Mouse (Mus musculus) intestine, embryonic 14.5 days (tissue): ENCODE results near the gene Piezo1. TPM values are rescaled to one million over a fixed set of nuclear protein-coding genes. Genes with fewer than 3 reads are reported as not detected.
A peak's percentile ranks its signal among the peaks of the same experiment; 100 is the strongest.

Experiments used
- ATAC-seq: fragments of 200-750 bp; cut with Nextera tagmentation; replicated peaks from 2 replicates; pipeline ENCODE4 v1.8.0; 2017; ENCODE audit warnings: low read depth, moderate number of reproducible peaks, moderate TSS enrichment, moderate library complexity; ENCODE audit not compliant: low FRiP score, low TSS enrichment
- DNase-seq: peaks from one replicate; pipeline ENCODE4 v3.0.0-alpha.2; 2018; ENCODE audit warnings: low spot score
- H3K27ac ChIP-seq: fragments of 300-500 bp; sonication (generic); 2 replicates; pipeline ENCODE4 v1.5.1; 2014; ENCODE audit warnings: low read depth, mild to moderate bottlenecking, control low read depth
- H3K27me3 ChIP-seq: fragments of 300-500 bp; sonication (generic); replicated peaks from 2 replicates; pipeline ENCODE4 v1.6.1; 2014; ENCODE audit warnings: low read length, control low read depth; ENCODE audit not compliant: control insufficient read depth, insufficient read depth
- H3K36me3 ChIP-seq: fragments of 300-500 bp; sonication (generic); 2 replicates; pipeline ENCODE4 v1.6.1; 2014; ENCODE audit warnings: low read length, control low read depth; ENCODE audit not compliant: control insufficient read depth, insufficient read depth
- H3K4me1 ChIP-seq: fragments of 300-500 bp; sonication (generic); replicated peaks from 2 replicates; pipeline ENCODE4 v1.6.1; 2014; ENCODE audit warnings: low read length, control low read depth, mixed read lengths; ENCODE audit not compliant: control insufficient read depth, insufficient read depth
- H3K4me2 ChIP-seq: fragments of 300-500 bp; sonication (generic); 2 replicates; pipeline ENCODE4 v1.6.1; 2014; ENCODE audit warnings: low read length
- H3K4me3 ChIP-seq: fragments of 300-500 bp; sonication (generic); 2 replicates; pipeline ENCODE4 v1.5.1; 2014; ENCODE audit warnings: low read depth, low read length, control low read depth, mixed read lengths
- H3K9ac ChIP-seq: fragments of 300-500 bp; sonication (generic); 2 replicates; pipeline ENCODE4 v1.6.1; 2014; ENCODE audit warnings: mild to moderate bottlenecking, low read length
- H3K9me3 ChIP-seq: fragments of 300-500 bp; sonication (generic); 2 replicates; pipeline ENCODE4 v1.6.1; 2016; ENCODE audit warnings: low read length, control low read depth; ENCODE audit not compliant: control insufficient read depth
- WGBS: fragments of 180-500 bp; shearing (Covaris S2); extraction: QIAGEN DNeasy Blood & Tissue Kit; methylation state at CpG from one replicate; pipeline ENCODE4 v1.1.7; 2014; 5-methylcytosine and 5-hydroxymethylcytosine counted together
- polyA plus RNA-seq: library from polyadenylated mRNA; unstranded; fragments of >200 nt; fragmentation: Nextera tagmentation; extraction: Ambion mirVana; gene quantifications from 2 replicates; pipeline ENCODE4 v1.2.1, GENCODE M21; 2014

Piezo1 gene
- polyA plus RNA-seq, 1 experiment from 2014 or later = 17.9 TPM

DNA sequence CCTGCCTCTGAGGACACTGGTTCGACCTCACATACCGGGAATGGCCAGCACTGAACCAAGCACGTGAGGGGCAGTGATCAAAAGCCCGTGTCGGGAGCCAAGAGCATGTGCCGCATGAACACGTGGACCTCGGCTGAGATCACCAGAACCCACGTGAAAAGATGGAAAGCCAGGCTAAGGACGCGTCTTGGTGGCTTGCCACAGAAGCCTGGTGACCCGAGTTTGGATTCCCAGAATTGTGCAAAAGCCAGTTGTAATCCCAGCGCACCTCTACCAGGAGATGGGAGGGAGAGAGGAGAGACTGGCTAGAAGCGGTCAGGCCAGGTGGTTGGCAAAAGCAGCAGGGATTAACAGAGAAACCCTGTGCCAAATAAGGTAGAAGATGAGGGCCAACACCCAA, 35.4 kb downstream of the Piezo1 start:
- ATAC-seq = no peak
- 93% methylated on average over 14 of the region's 14 CpGs for WGBS
- no peak for DNase-seq
- Histone ChIP-seq H3K4me3 (no peak overlapping the region), H3K9ac (no peak overlapping the region), H3K9me3 (no peaks in the 10 kb centered on the region), H3K4me2 (no peak overlapping the region), H3K4me1 (peaks cover 40% of the 10 kb centered on the region), H3K27ac (no peak overlapping the region), H3K27me3 (no peaks in the 10 kb centered on the region), H3K36me3 (no peaks in the 10 kb centered on the region)

GRCm38 (mm10) chr8:122512392-122512791, 38.7 kb downstream of the Piezo1 start:
- Histone ChIP-seq H3K27ac (peak overlapping the region; percentile 80), H3K9me3 (no peaks in the 10 kb centered on the region), H3K27me3 (no peaks in the 10 kb centered on the region), H3K4me3 (no peak overlapping the region), H3K9ac (0 out of 2 replicates have a peak overlapping the region, but pooled peaks have one; percentile 3), H3K4me1 (peaks cover 26% of the 10 kb centered on the region), H3K36me3 (peaks cover 2% of the 10 kb centered on the region; the same call in 1 of the 2 replicates), H3K4me2 (no peak overlapping the region)
- DNase-seq = no peak
- ATAC-seq = no peak
- 58% methylated on average over 7 of the region's 7 CpGs for WGBS

- peaks cover 6% of the 10 kb centered on the region; the same call in 1 of the 2 replicates for H3K36me3 ChIP-seq
- H3K27ac ChIP-seq = peak overlapping the region; percentile 80
- 41% methylated on average over 16 of the region's 16 CpGs for WGBS
- H3K4me1 ChIP-seq = peaks cover 23% of the 10 kb centered on the region
- no peaks in the 10 kb centered on the region for H3K27me3 ChIP-seq
- ATAC-seq (peak; percentile 37; the same call in 1 of the 2 replicates), DNase-seq (peak; percentile 68)
- no peaks in the 10 kb centered on the region for H3K9me3 ChIP-seq
- no peak overlapping the region for H3K4me3 ChIP-seq
- 0 out of 2 replicates have a peak overlapping the region, but pooled peaks have one; percentile 23 for H3K9ac ChIP-seq
- H3K4me2 ChIP-seq = no peak overlapping the region
Measured at GRCm38 (mm10) chr8:122511552-122511951, 39.6 kb downstream of the Piezo1 start.

DNA sequence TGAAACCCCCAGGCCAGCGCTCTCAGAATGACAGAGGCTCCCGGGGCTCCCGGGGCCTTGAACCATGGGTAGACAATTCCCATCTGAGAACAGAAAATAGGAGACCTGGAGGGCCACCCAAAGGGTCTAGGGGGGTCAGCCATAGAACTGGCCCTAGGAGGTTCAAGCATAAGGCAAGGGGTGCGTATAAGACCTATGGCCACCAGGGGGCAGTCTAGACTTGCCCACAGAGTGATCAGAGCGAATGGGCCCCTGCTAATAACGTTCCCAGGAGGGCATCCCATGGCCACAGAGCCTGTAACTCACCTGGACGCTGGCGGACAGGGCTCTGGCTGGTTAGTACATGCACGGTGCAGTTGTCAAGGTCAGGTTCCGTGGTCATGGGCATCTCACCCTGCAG, 50.3 kb downstream of the Piezo1 start:
- no peaks in the 10 kb centered on the region for H3K9me3 ChIP-seq
- ATAC-seq (peak; percentile 61), DNase-seq (peak; percentile 90)
- H3K4me2 ChIP-seq = no peak overlapping the region
- H3K4me1 ChIP-seq = no peaks in the 10 kb centered on the region
- H3K27me3 ChIP-seq = no peaks in the 10 kb centered on the region
- H3K36me3 ChIP-seq = peaks cover 67% of the 10 kb centered on the region
- H3K9ac ChIP-seq = no peak overlapping the region
- no peak overlapping the region for H3K27ac ChIP-seq
- no peak overlapping the region for H3K4me3 ChIP-seq
- WGBS = 32% methylated on average over 10 of the region's 10 CpGs

- DNase-seq (no peak), ATAC-seq (no peak)
- Histone ChIP-seq H3K36me3 (peaks cover 82% of the 10 kb centered on the region), H3K27me3 (no peaks in the 10 kb centered on the region), H3K9ac (no peak overlapping the region), H3K9me3 (no peaks in the 10 kb centered on the region), H3K4me2 (no peak overlapping the region), H3K27ac (no peak overlapping the region), H3K4me3 (no peak overlapping the region), H3K4me1 (no peaks in the 10 kb centered on the region)
- 71% methylated on average over 17 of the region's 17 CpGs for WGBS
Measured at GRCm38 (mm10) chr8:122497912-122498311, 53.2 kb downstream of the Piezo1 start.

DNA sequence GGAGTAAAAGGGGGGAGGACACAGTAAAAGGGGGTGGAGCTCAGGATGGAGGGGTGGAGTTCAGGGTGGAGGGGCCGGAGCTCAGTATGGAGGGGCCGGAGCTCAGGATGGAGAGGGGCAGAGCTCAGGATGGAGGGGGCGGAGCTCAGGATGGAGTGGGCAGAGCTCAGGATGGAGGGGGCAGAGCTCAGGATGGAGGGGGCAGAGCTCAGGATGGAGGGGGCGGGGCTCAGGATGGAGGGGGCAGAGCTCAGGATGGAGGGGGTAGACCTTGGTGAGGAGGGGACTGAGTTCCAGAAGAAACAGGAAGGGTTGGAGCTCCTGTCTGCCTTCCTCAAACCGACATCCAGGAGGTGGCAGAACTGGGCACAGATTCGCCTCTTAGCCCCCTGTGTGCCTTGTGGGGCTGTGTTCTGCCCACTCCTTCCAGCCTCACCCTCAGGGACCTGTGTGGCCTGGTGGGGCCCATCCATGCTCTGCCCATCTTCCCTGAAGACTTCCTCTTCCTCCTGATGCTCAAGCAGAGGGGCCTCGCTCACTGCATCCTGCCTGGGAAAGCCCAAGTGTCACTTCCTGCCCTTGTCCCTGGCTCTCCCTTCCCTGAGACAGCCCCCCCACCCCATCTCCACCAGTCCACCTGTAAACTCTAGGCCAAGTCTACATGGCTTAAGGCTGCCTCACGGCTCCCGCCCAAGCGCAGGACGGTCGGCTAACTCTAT, 54.0 kb downstream of the Piezo1 start:
- Histone ChIP-seq H3K4me2 (no peak overlapping the region), H3K27ac (no peak overlapping the region), H3K4me3 (no peak overlapping the region), H3K9ac (no peak overlapping the region), H3K27me3 (no peaks in the 10 kb centered on the region), H3K36me3 (peaks cover 85% of the 10 kb centered on the region), H3K4me1 (no peaks in the 10 kb centered on the region), H3K9me3 (no peaks in the 10 kb centered on the region)
- ATAC-seq = no peak
- 85% methylated on average over 10 of the region's 12 CpGs for WGBS
- no peak for DNase-seq

DNA sequence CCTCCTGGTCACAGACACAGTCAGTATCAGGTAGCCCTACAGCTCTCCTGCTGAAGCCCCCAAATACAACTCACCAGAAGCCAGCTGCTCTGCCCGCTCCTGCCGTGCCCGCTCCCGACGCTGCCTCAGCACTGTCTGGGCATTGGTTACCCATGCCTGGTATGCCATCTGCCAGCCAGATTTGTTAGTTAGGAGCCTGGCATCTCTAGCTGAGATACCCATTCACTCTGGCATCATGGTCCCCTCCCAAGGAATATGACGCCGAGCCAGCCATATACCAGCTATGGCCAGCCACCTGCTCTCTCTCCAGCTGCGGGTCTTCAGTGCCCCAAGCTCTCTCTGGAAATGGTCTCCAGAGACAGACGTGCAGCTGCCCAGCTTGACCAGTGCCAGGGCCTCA, 62.7 kb downstream of the Piezo1 start:
- WGBS = 92% methylated on average over 9 of the region's 9 CpGs
- DNase-seq (no peak), ATAC-seq (no peak)

GRCm38 (mm10) chr8:122484831-122485230, 66.3 kb downstream of the Piezo1 start:
- no peaks in the 10 kb centered on the region for H3K27me3 ChIP-seq
- H3K4me3 ChIP-seq = no peak overlapping the region
- WGBS = 92% methylated on average over 12 of the region's 12 CpGs
- ATAC-seq (no peak), DNase-seq (no peak)
- H3K9ac ChIP-seq = no peak overlapping the region
- H3K9me3 ChIP-seq = no peaks in the 10 kb centered on the region
- H3K4me1 ChIP-seq = no peaks in the 10 kb centered on the region
- H3K36me3 ChIP-seq = peaks cover 92% of the 10 kb centered on the region
- no peak overlapping the region for H3K4me2 ChIP-seq
- no peak overlapping the region for H3K27ac ChIP-seq

More for the DNA sequence above, 62.7 kb downstream of the Piezo1 start:
- no peak overlapping the region for H3K9ac ChIP-seq
- H3K4me2 ChIP-seq = no peak overlapping the region
- peaks cover 92% of the 10 kb centered on the region for H3K36me3 ChIP-seq
- no peaks in the 10 kb centered on the region for H3K4me1 ChIP-seq
- no peaks in the 10 kb centered on the region for H3K9me3 ChIP-seq
- no peak overlapping the region for H3K27ac ChIP-seq
- no peaks in the 10 kb centered on the region for H3K27me3 ChIP-seq
- no peak overlapping the region for H3K4me3 ChIP-seq

- no peak overlapping the region for H3K9ac ChIP-seq
- H3K4me2 ChIP-seq = no peak overlapping the region
- H3K27me3 ChIP-seq = no peaks in the 10 kb centered on the region
- no peak overlapping the region for H3K27ac ChIP-seq
- no peak overlapping the region for H3K4me3 ChIP-seq
- WGBS = 96% methylated on average over 7 of the region's 7 CpGs
- DNase-seq = no peak
- H3K4me1 ChIP-seq = no peaks in the 10 kb centered on the region
- H3K9me3 ChIP-seq = no peaks in the 10 kb centered on the region
- peaks cover 94% of the 10 kb centered on the region for H3K36me3 ChIP-seq
- no peak for ATAC-seq
Measured at GRCm38 (mm10) chr8:122483877-122484276, 67.3 kb downstream of the Piezo1 start.
